Mouse (Mus musculus) limb, embryonic 12.5 days (tissue): ENCODE measurements around the gene Gm3415. TPM values are rescaled to one million over a fixed set of nuclear protein-coding genes. Genes with fewer than 3 reads are reported as not detected.
"Not testable (repeated sequence)": the region's sequence is repeated elsewhere in the genome, so short reads cannot be mapped to it uniquely, and the experiment has no call there.

Experiments used
- ATAC-seq: fragments of 200-750 bp; cut with Nextera tagmentation; 2 replicates; pipeline ENCODE4 v1.8.0; 2017; ENCODE audit warnings: low read depth, moderate TSS enrichment; ENCODE audit not compliant: insufficient number of reproducible peaks, insufficient read depth, low FRiP score, low TSS enrichment
- H3K27ac ChIP-seq: fragments of 300-500 bp; sonication (generic); 2 replicates; pipeline ENCODE4 v1.5.1; 2016; ENCODE audit warnings: mild to moderate bottlenecking, moderate library complexity
- H3K27me3 ChIP-seq: fragments of 300-500 bp; sonication (generic); 2 replicates; pipeline ENCODE4 v1.6.1; 2016; ENCODE audit warnings: mild to moderate bottlenecking, moderate library complexity
- H3K36me3 ChIP-seq: fragments of 300-500 bp; sonication (generic); 2 replicates; pipeline ENCODE4 v1.6.1; 2016; ENCODE audit warnings: mild to moderate bottlenecking, moderate library complexity
- H3K4me1 ChIP-seq: fragments of 300-500 bp; sonication (generic); replicated peaks from 2 replicates; pipeline ENCODE4 v1.6.1; 2016
- H3K4me2 ChIP-seq: fragments of 300-500 bp; sonication (generic); 2 replicates; pipeline ENCODE4 v1.6.1; 2016; ENCODE audit warnings: mild to moderate bottlenecking, moderate library complexity
- H3K4me3 ChIP-seq: fragments of 300-500 bp; sonication (generic); replicated peaks from 2 replicates; pipeline ENCODE4 v1.5.1; 2016; ENCODE audit warnings: mild to moderate bottlenecking
- H3K9ac ChIP-seq: fragments of 300-500 bp; sonication (generic); replicated peaks from 2 replicates; pipeline ENCODE4 v1.6.1; 2016; ENCODE audit warnings: mild to moderate bottlenecking, moderate library complexity
- H3K9me3 ChIP-seq: fragments of 300-500 bp; sonication (generic); 2 replicates; pipeline ENCODE4 v1.6.1; 2016; ENCODE audit warnings: mild to moderate bottlenecking, moderate library complexity
- WGBS: fragments of 180-500 bp; shearing (Covaris S2); methylation state at CpG from one replicate; pipeline ENCODE4 v1.1.7; 2016; 5-methylcytosine and 5-hydroxymethylcytosine counted together
- polyA plus RNA-seq: library from polyadenylated mRNA; unstranded; fragments of >200 nt; fragmentation: Nextera tagmentation; extraction: Ambion mirVana; gene quantifications from 2 replicates; pipeline ENCODE4 v1.2.1, GENCODE M21; 2016

Gene Gm3415
- polyA plus RNA-seq, 1 experiment from 2014 or later = not detected

- Histone ChIP-seq H3K9ac (peak within 1 kb of the TSS; percentile 55), H3K27ac (no peak within 1 kb of the TSS), H3K4me3 (peak within 1 kb of the TSS; percentile 57), H3K4me2 (peak within 1 kb of the TSS; percentile 98), H3K4me1 (peaks cover 16% of the 10 kb centered on the region), H3K9me3 (no peaks in the 10 kb centered on the region), H3K27me3 (peaks cover 43% of the 10 kb centered on the region), H3K36me3 (no peaks in the 10 kb centered on the region)
- under 1% methylated on average over 61 of the region's 64 CpGs for WGBS
- 0 out of 2 replicates have a peak, but pooled peaks have one; percentile 56 for ATAC-seq
Observed at GRCm38 (mm10) chr5:146584478-146585306, 28.8 kb downstream of the Gm3415 start, which contains the start of gene Gpr12. TSS of gene Gpr12 (minus strand) at chr5:146585239.

- no peak overlapping the region for H3K27ac ChIP-seq
- peak overlapping the region; percentile 98 for H3K4me2 ChIP-seq
- peaks cover 16% of the 10 kb centered on the region for H3K4me1 ChIP-seq
- no peaks in the 10 kb centered on the region for H3K36me3 ChIP-seq
- no peaks in the 10 kb centered on the region for H3K9me3 ChIP-seq
- ATAC-seq = 0 out of 2 replicates have a peak, but pooled peaks have one; percentile 1
- peak overlapping the region; percentile 57 for H3K4me3 ChIP-seq
- WGBS = 2% methylated on average over 10 of the region's 10 CpGs
- H3K27me3 ChIP-seq = peaks cover 43% of the 10 kb centered on the region
- H3K9ac ChIP-seq = no peak overlapping the region
Observed at GRCm38 (mm10) chr5:146585307-146585651, 29.3 kb downstream of the Gm3415 start.

GRCm38 (mm10) chr5:146586357-146587070 lies 30.6 kb downstream of the Gm3415 start:
- Histone ChIP-seq H3K27me3 (peaks cover 43% of the 10 kb centered on the region), H3K36me3 (no peaks in the 10 kb centered on the region), H3K4me3 (no peak overlapping the region), H3K9ac (no peak overlapping the region), H3K9me3 (no peaks in the 10 kb centered on the region), H3K4me2 (no peak overlapping the region), H3K27ac (no peak overlapping the region), H3K4me1 (peaks cover 24% of the 10 kb centered on the region)
- no peak for ATAC-seq
- WGBS = 69% methylated on average over 8 of the region's 8 CpGs

- ATAC-seq = no peak
- no peaks in the 10 kb centered on the region for H3K36me3 ChIP-seq
- no peak overlapping the region for H3K4me3 ChIP-seq
- H3K9me3 ChIP-seq = no peaks in the 10 kb centered on the region
- no peak overlapping the region for H3K4me2 ChIP-seq
- WGBS = 57% methylated on average over 4 of the region's 4 CpGs
- peaks cover 11% of the 10 kb centered on the region for H3K27me3 ChIP-seq
- 0 out of 2 replicates have a peak overlapping the region, but pooled peaks have one; percentile 7 for H3K27ac ChIP-seq
- no peak overlapping the region for H3K9ac ChIP-seq
- H3K4me1 ChIP-seq = peaks cover 8% of the 10 kb centered on the region
Observed at GRCm38 (mm10) chr5:146590987-146591386, 35.1 kb downstream of the Gm3415 start.

- Histone ChIP-seq H3K9ac (no peak overlapping the region), H3K36me3 (no peaks in the 10 kb centered on the region), H3K9me3 (no peaks in the 10 kb centered on the region), H3K4me1 (peaks cover 8% of the 10 kb centered on the region), H3K27ac (no peak overlapping the region), H3K4me2 (no peak overlapping the region), H3K27me3 (peaks cover 4% of the 10 kb centered on the region), H3K4me3 (no peak overlapping the region)
- 92% methylated on average over 4 of the region's 4 CpGs for WGBS
- ATAC-seq = no peak
Observed at GRCm38 (mm10) chr5:146591636-146592035, 35.7 kb downstream of the Gm3415 start.

- 80% methylated on average over 5 of the region's 5 CpGs for WGBS
- Histone ChIP-seq H3K4me3 (no peak overlapping the region), H3K9me3 (no peaks in the 10 kb centered on the region), H3K9ac (no peak overlapping the region), H3K4me2 (no peak overlapping the region), H3K27ac (no peak overlapping the region), H3K4me1 (peaks cover 8% of the 10 kb centered on the region), H3K27me3 (no peaks in the 10 kb centered on the region; the same call in 1 of the 2 replicates), H3K36me3 (no peaks in the 10 kb centered on the region)
- no peak for ATAC-seq
Observed at GRCm38 (mm10) chr5:146592580-146592979, 36.6 kb downstream of the Gm3415 start.

GRCm38 (mm10) chr5:146596612-146597502 lies 40.9 kb downstream of the Gm3415 start:
- no peak for ATAC-seq
- Histone ChIP-seq H3K4me2 (no peak overlapping the region), H3K27me3 (no peaks in the 10 kb centered on the region), H3K9ac (no peak overlapping the region), H3K36me3 (no peaks in the 10 kb centered on the region), H3K4me1 (no peaks in the 10 kb centered on the region), H3K27ac (no peak overlapping the region), H3K9me3 (no peaks in the 10 kb centered on the region), H3K4me3 (no peak overlapping the region)
- 73% methylated on average over 18 of the region's 18 CpGs for WGBS

- Histone ChIP-seq H3K27ac (no peak overlapping the region), H3K27me3 (no peaks in the 10 kb centered on the region), H3K9me3 (no peaks in the 10 kb centered on the region), H3K4me3 (no peak overlapping the region), H3K4me2 (no peak overlapping the region), H3K9ac (no peak overlapping the region), H3K4me1 (no peaks in the 10 kb centered on the region), H3K36me3 (no peaks in the 10 kb centered on the region)
- 92% methylated on average over 10 of the region's 10 CpGs for WGBS
- no peak for ATAC-seq
Observed at GRCm38 (mm10) chr5:146597503-146597874, 41.6 kb downstream of the Gm3415 start.

- Histone ChIP-seq H3K36me3 (no peaks in the 10 kb centered on the region), H3K9me3 (no peaks in the 10 kb centered on the region), H3K27ac (no peak overlapping the region), H3K27me3 (no peaks in the 10 kb centered on the region), H3K4me3 (no peak overlapping the region), H3K4me1 (no peaks in the 10 kb centered on the region), H3K9ac (no peak overlapping the region), H3K4me2 (no peak overlapping the region)
- 90% methylated on average over 27 of the region's 27 CpGs for WGBS
- ATAC-seq = no peak
Observed at GRCm38 (mm10) chr5:146598215-146599119, 42.5 kb downstream of the Gm3415 start.

GRCm38 (mm10) chr5:146599216-146599615 lies 43.3 kb downstream of the Gm3415 start:
- H3K27me3 ChIP-seq, H3K4me2 ChIP-seq, H3K4me1 ChIP-seq, H3K27ac ChIP-seq, H3K9ac ChIP-seq, ATAC-seq, H3K4me3 ChIP-seq, H3K36me3 ChIP-seq, H3K9me3 ChIP-seq: not testable (repeated sequence)
- 89% methylated on average over 7 of the region's 7 CpGs for WGBS
